13 mouse cellular contexts compared by ENCODE assay signal in genomic region chr11:58995807-58996370, GRCm38 (mm10). TPM values are rescaled to one million over a fixed set of nuclear protein-coding genes. Genes with fewer than 3 reads are reported as not detected.
DNase-seq lines count a peak whose midpoint lies in the region; ATAC-seq and TF ChIP-seq lines count a peak whose summit lies in the region.
"Had no signal": no experiment of that assay in that cellular context is flagged by ENCODE, and none has a peak within 500 bp of the region (broad histone marks: within the 10 kb centered on the region; RNA-seq: fewer than 3 reads in every experiment).

No protein-coding gene starts in this region.

- 41% methylated on average over 12 of the region's 12 CpGs for WGBS in heart, embryonic 16.5 days
- 3% methylated on average over 12 of the region's 12 CpGs for WGBS in bone marrow, adult 2 months
- 40% methylated on average over 12 of the region's 12 CpGs for WGBS in kidney, embryonic 14.5 days

- peak overlapping the region; percentile 41; the same call in 1 of the 2 replicates for H3K9ac ChIP-seq in heart, embryonic 16.5 days (ENCODE audit: low read length)
- H3K9ac ChIP-seq in kidney, embryonic 14.5 days (ENCODE audit: low read depth, low read length) = no peak overlapping the region
- H3K9ac ChIP-seq: embryonic facial prominence, embryonic 15.5 days; liver, embryonic 13.5 days; stomach, embryonic 15.5 days had no signal

- intact Hi-C loops in heart, postnatal 25 days (cut with DNase I) = no loop called here

- H3K27me3 ChIP-seq in heart, embryonic 16.5 days (ENCODE audit: control insufficient read depth, insufficient read depth, low read length) = no peaks in the 10 kb centered on the region
- H3K27me3 ChIP-seq in kidney, embryonic 14.5 days (ENCODE audit: control insufficient read depth, insufficient read depth, low read length) = peaks cover 3% of the 10 kb centered on the region

- peak; percentile 31; the same call in 1 of the 2 replicates for TF ChIP-seq CTCF in bone marrow, adult 2 months (IDR thresholded peaks at IDR 0.05; ENCODE audit: control insufficient read depth, insufficient read depth, low read length)

- H3K4me1 ChIP-seq in heart, embryonic 16.5 days (ENCODE audit: control insufficient read depth, insufficient read depth, low read length) = peaks cover 83% of the 10 kb centered on the region
- H3K4me1 ChIP-seq in bone marrow, adult 2 months (ENCODE audit: control insufficient read depth, insufficient read depth, low read length) = peaks cover 4% of the 10 kb centered on the region
- no peaks in the 10 kb centered on the region for H3K4me1 ChIP-seq in kidney, embryonic 14.5 days (ENCODE audit: control insufficient read depth, insufficient read depth, low read length)

- no peak for DNase-seq in heart, postnatal 25 days (ENCODE audit: low spot score)
- DNase-seq in 416B (ENCODE audit: low read depth) = peak; percentile 72
- DNase-seq in layer of hippocampus, adult 11-12 months (ENCODE audit: low spot score) = no peak
- DNase-seq in embryo, embryonic 10.5 days (ENCODE audit: low spot score) = no peak
- DNase-seq: adrenal gland, adult 2 months; cerebellum, adult 18-20 months; liver, embryonic 13.5 days had no signal

- ATAC-seq in heart, embryonic 16.5 days (replicated peaks; ENCODE audit: extremely low read depth, insufficient read depth, low FRiP score) = no peak
- peak; percentile 66 for ATAC-seq in megakaryocyte progenitor cell, adult 5-6 weeks (replicated peaks; ENCODE audit: poor library complexity)
- ATAC-seq in kidney, embryonic 14.5 days (ENCODE audit: low FRiP score, low TSS enrichment) = no peak

- H3K36me3 ChIP-seq in heart, embryonic 16.5 days (ENCODE audit: control insufficient read depth, insufficient read depth) = no peaks in the 10 kb centered on the region; the same call in 1 of the 2 replicates
- H3K36me3 ChIP-seq in kidney, embryonic 14.5 days (ENCODE audit: control insufficient read depth, insufficient read depth, low read length) = peaks cover 3% of the 10 kb centered on the region; the same call in 1 of the 2 replicates
- H3K36me3 ChIP-seq: stomach, embryonic 15.5 days had no signal

- no peaks in the 10 kb centered on the region for H3K9me3 ChIP-seq in heart, embryonic 16.5 days (replicated peaks; ENCODE audit: control insufficient read depth, low read length)
- H3K9me3 ChIP-seq in kidney, embryonic 14.5 days (ENCODE audit: control insufficient read depth, low read length) = no peaks in the 10 kb centered on the region
- H3K9me3 ChIP-seq: embryonic facial prominence, embryonic 15.5 days; liver, embryonic 13.5 days; stomach, embryonic 15.5 days had no signal

- peak overlapping the region; percentile 75 for H3K4me2 ChIP-seq in heart, embryonic 16.5 days (ENCODE audit: low read depth, low read length)
- no peak overlapping the region for H3K4me2 ChIP-seq in kidney, embryonic 14.5 days (replicated peaks; ENCODE audit: low read depth, low read length)
- H3K4me2 ChIP-seq: embryonic facial prominence, embryonic 15.5 days; stomach, embryonic 15.5 days had no signal

- no peak for TF ChIP-seq POLR2A in bone marrow, adult 2 months (IDR thresholded peaks at IDR 0.05; ENCODE audit: borderline replicate concordance, control insufficient read depth, low read depth, low read length)

- H3K4me3 ChIP-seq in heart, embryonic 16.5 days (ENCODE audit: low read length) = no peak overlapping the region
- H3K4me3 ChIP-seq in bone marrow, adult 2 months (replicated peaks; ENCODE audit: control insufficient read depth, low read depth, low read length) = no peak overlapping the region
- no peak overlapping the region for H3K4me3 ChIP-seq in kidney, embryonic 14.5 days (ENCODE audit: low read length)
- H3K4me3 ChIP-seq: embryonic facial prominence, embryonic 15.5 days; liver, embryonic 13.5 days; stomach, embryonic 15.5 days had no signal

- H3K27ac ChIP-seq in heart, embryonic 16.5 days (ENCODE audit: low read length) = no peak overlapping the region
- no peak overlapping the region for H3K27ac ChIP-seq in bone marrow, adult 2 months (ENCODE audit: control insufficient read depth, insufficient read depth, low read depth, low read length, poor library complexity)
- H3K27ac ChIP-seq in kidney, embryonic 14.5 days (ENCODE audit: low read depth, low read length) = no peak overlapping the region
- H3K27ac ChIP-seq: embryonic facial prominence, embryonic 15.5 days; liver, embryonic 13.5 days; stomach, embryonic 15.5 days had no signal

RNA-seq across cellular contexts. Expression of gene Trim11, which starts 18.0 kb away (rescaled TPM):
- polyA plus RNA-seq in heart, embryonic 16.5 days (2015; fragmentation: Nextera tagmentation; extraction: Ambion mirVana) = 37.1 and 40.3 TPM in 2 replicates
- 10 to 100 TPM; 14.8 to 15.5 TPM for total RNA-seq in heart, postnatal 25 days (2021)
- 37.2 and 67.8 TPM in 2 replicates for polyA plus RNA-seq in bone marrow, adult 2 months (2011; ENCODE audit: insufficient read depth, insufficient read length, low replicate concordance, missing spikeins)
- total RNA-seq in megakaryocyte progenitor cell, adult 5-6 weeks (2015) = 24.0 and 25.0 TPM in 2 replicates
- total RNA-seq in megakaryocyte progenitor cell, adult 5-6 weeks (2017) = 25.9 and 32.8 TPM in 2 replicates
- polyA plus RNA-seq in kidney, embryonic 14.5 days (2014; fragmentation: Nextera tagmentation; extraction: Ambion mirVana) = 16.7 and 19.8 TPM in 2 replicates

RNA-seq across cellular contexts. Expression of gene Hist3h2a, which starts 41.4 kb away (rescaled TPM):
- polyA plus RNA-seq in heart, embryonic 16.5 days (2015; fragmentation: Nextera tagmentation; extraction: Ambion mirVana) = 33.9 and 35.2 TPM in 2 replicates
- 10 to 100 TPM; 17.1 to 21.3 TPM for total RNA-seq in heart, postnatal 25 days (2021)
- 22.9 and 25.6 TPM in 2 replicates for polyA plus RNA-seq in bone marrow, adult 2 months (2011; ENCODE audit: insufficient read depth, insufficient read length, low replicate concordance, missing spikeins)
- total RNA-seq in megakaryocyte progenitor cell, adult 5-6 weeks (2015) = 19.4 and 20.2 TPM in 2 replicates
- total RNA-seq in megakaryocyte progenitor cell, adult 5-6 weeks (2017) = 223 and 238 TPM in 2 replicates
- polyA plus RNA-seq in kidney, embryonic 14.5 days (2014; fragmentation: Nextera tagmentation; extraction: Ambion mirVana) = 31.8 and 32.7 TPM in 2 replicates

RNA-seq across cellular contexts. Expression of gene Trim17, which starts 41.4 kb away (rescaled TPM):
- polyA plus RNA-seq in heart, embryonic 16.5 days (2015; fragmentation: Nextera tagmentation; extraction: Ambion mirVana) = 0.26 and 0.39 TPM in 2 replicates
- under 1 TPM; 0.10 to 0.17 TPM for total RNA-seq in heart, postnatal 25 days (2021)
- 0.29 TPM in 1 of 2 replicates, not detected in the other for polyA plus RNA-seq in bone marrow, adult 2 months (2011; ENCODE audit: insufficient read depth, insufficient read length, low replicate concordance, missing spikeins)
- 0.10 TPM in 1 of 2 replicates, not detected in the other for total RNA-seq in megakaryocyte progenitor cell, adult 5-6 weeks (2015)
- total RNA-seq in megakaryocyte progenitor cell, adult 5-6 weeks (2017) = not detected in 2 replicates
- 0.63 and 0.65 TPM in 2 replicates for polyA plus RNA-seq in kidney, embryonic 14.5 days (2014; fragmentation: Nextera tagmentation; extraction: Ambion mirVana)

RNA-seq across cellular contexts. Expression of gene Hist3h2ba, which starts 47.2 kb away (rescaled TPM):
- 21.8 and 27.5 TPM in 2 replicates for polyA plus RNA-seq in heart, embryonic 16.5 days (2015; fragmentation: Nextera tagmentation; extraction: Ambion mirVana)
- 1 to 10 TPM; 1.8 to 2.3 TPM for total RNA-seq in heart, postnatal 25 days (2021)
- 18.8 and 22.9 TPM in 2 replicates for polyA plus RNA-seq in bone marrow, adult 2 months (2011; ENCODE audit: insufficient read depth, insufficient read length, low replicate concordance, missing spikeins)
- 1.6 and 1.9 TPM in 2 replicates for total RNA-seq in megakaryocyte progenitor cell, adult 5-6 weeks (2015)
- total RNA-seq in megakaryocyte progenitor cell, adult 5-6 weeks (2017) = 1.8 and 2.3 TPM in 2 replicates
- polyA plus RNA-seq in kidney, embryonic 14.5 days (2014; fragmentation: Nextera tagmentation; extraction: Ambion mirVana) = 29.9 and 146 TPM in 2 replicates

RNA-seq across cellular contexts. Expression of gene Rnf187, which starts 57.2 kb away (rescaled TPM):
- polyA plus RNA-seq in heart, embryonic 16.5 days (2015; fragmentation: Nextera tagmentation; extraction: Ambion mirVana) = 172 and 176 TPM in 2 replicates
- 100 to 1,000 TPM; 163 to 167 TPM for total RNA-seq in heart, postnatal 25 days (2021)
- 108 and 135 TPM in 2 replicates for polyA plus RNA-seq in bone marrow, adult 2 months (2011; ENCODE audit: insufficient read depth, insufficient read length, low replicate concordance, missing spikeins)
- total RNA-seq in megakaryocyte progenitor cell, adult 5-6 weeks (2015) = 65.8 and 66.4 TPM in 2 replicates
- 70.6 and 83.6 TPM in 2 replicates for total RNA-seq in megakaryocyte progenitor cell, adult 5-6 weeks (2017)
- 229 and 304 TPM in 2 replicates for polyA plus RNA-seq in kidney, embryonic 14.5 days (2014; fragmentation: Nextera tagmentation; extraction: Ambion mirVana)
